Mouse (Mus musculus) myocyte (in vitro differentiated cells): ENCODE measurements at regions not wholly inside any gene's neighbourhood (a gene's known extent, or its start where the extent isn't known, plus 50 kb on each side); places are given as distances from the start of the nearest gene placed in this dataset.

Experiments used
- CEBPB ChIP-seq: IDR thresholded peaks from 2 replicates; pipeline ENCODE4 v1.6.1; 2011; ENCODE audit warnings: mild to moderate bottlenecking, moderate library complexity; ENCODE audit not compliant: poor library complexity, insufficient read depth, severe bottlenecking
- E2F4 ChIP-seq: IDR thresholded peaks from one replicate; pipeline ENCODE4 v1.6.1; 2011; ENCODE audit warnings: mild to moderate bottlenecking, control low read depth, moderate library complexity; ENCODE audit not compliant: insufficient read depth
- MAX ChIP-seq: IDR thresholded peaks from one replicate; pipeline ENCODE4 v1.6.1; 2011; ENCODE audit warnings: low read depth, mild to moderate bottlenecking, control low read depth
- MYOD1 ChIP-seq, 3 experiments: IDR thresholded peaks; one replicate each; pipeline ENCODE4 v1.6.1; 2011; ENCODE audit warnings: control low read depth in 2 of 3, low read depth in 2 of 3, mild to moderate bottlenecking in 2 of 3, moderate library complexity in 1 of 3; ENCODE audit not compliant: insufficient read length in 2 of 3, control insufficient read depth in 1 of 3
- MYOG ChIP-seq, 3 experiments: IDR thresholded peaks; one replicate each; pipeline ENCODE4 v1.6.1; 2011; ENCODE audit warnings: control low read depth in 2 of 3, low read depth in 2 of 3, mild to moderate bottlenecking in 2 of 3; ENCODE audit not compliant: insufficient read length in 2 of 3, control insufficient read depth in 1 of 3, insufficient read depth in 1 of 3
- POLR2A ChIP-seq: IDR thresholded peaks from one replicate; pipeline ENCODE4 v1.6.1; 2011; ENCODE audit warnings: low read depth, mild to moderate bottlenecking, control low read depth, moderate library complexity; ENCODE audit not compliant: insufficient read length
- POLR2AphosphoS2 ChIP-seq: IDR thresholded peaks from one replicate; pipeline ENCODE4 v1.6.1; 2011; ENCODE audit warnings: low read depth, control low read depth; ENCODE audit not compliant: insufficient read length
- REST ChIP-seq: IDR thresholded peaks from one replicate; pipeline ENCODE4 v1.6.1; 2011; ENCODE audit warnings: mild to moderate bottlenecking, control low read depth, moderate library complexity; ENCODE audit not compliant: insufficient read depth, insufficient read length
- SRF ChIP-seq: IDR thresholded peaks from one replicate; pipeline ENCODE4 v1.6.1; 2011; ENCODE audit warnings: low read depth; ENCODE audit not compliant: control insufficient read depth, insufficient read length
- TCF12 ChIP-seq: IDR thresholded peaks from one replicate; pipeline ENCODE4 v1.6.1; 2011; ENCODE audit warnings: mild to moderate bottlenecking, control low read depth; ENCODE audit not compliant: poor library complexity, insufficient read depth, severe bottlenecking
- USF1 ChIP-seq: IDR thresholded peaks from one replicate; pipeline ENCODE4 v1.6.1; 2011; ENCODE audit warnings: low read depth, mild to moderate bottlenecking, control low read depth, moderate library complexity

DNA sequence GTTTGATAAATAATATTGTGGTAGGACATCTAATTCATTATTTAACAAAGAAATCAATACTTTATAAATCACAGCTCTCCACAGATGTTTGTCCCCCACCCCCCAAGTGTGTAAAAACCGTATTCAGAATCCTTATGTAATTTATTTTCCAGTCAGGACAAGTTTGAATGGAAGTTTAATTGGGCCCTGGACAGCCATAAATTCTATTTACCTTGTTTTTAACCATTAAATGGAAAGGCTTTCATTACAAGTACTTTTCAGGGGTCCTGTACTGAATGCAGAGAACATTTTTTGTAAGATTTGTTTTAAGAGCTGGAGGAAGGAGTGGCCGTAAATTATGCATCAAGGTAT is 384.7 kb upstream of the Robo2 start:
- no peak for TF ChIP-seq POLR2A
- no peak for TF ChIP-seq CEBPB
- TF ChIP-seq MYOG (IDR thresholded peaks at IDR 0.05; ENCODE audit: control insufficient read depth in 1 of 3, insufficient read depth in 1 of 3, insufficient read length in 2 of 3, low read depth in 2 of 3) = no peak
- no peak for TF ChIP-seq MAX
- TF ChIP-seq USF1 = no peak
- TF ChIP-seq E2F4 = no peak
- no peak for TF ChIP-seq SRF
- no peak for TF ChIP-seq MYOD1 (IDR thresholded peaks at IDR 0.05; ENCODE audit: control insufficient read depth in 1 of 3, insufficient read length in 2 of 3, low read depth in 2 of 3)
- TF ChIP-seq TCF12 = no peak
- no peak for TF ChIP-seq POLR2AphosphoS2
- no peak for TF ChIP-seq REST
